Mouse (Mus musculus) brain, embryonic 18.5 days (tissue): ENCODE results near the gene Olfr1412.

Experiments used
- DNase-seq: peaks from one replicate; pipeline ENCODE4 v3.0.0-alpha.2; 2012; ENCODE audit warnings: low read depth, low spot score

Olfr1412 gene

DNA sequence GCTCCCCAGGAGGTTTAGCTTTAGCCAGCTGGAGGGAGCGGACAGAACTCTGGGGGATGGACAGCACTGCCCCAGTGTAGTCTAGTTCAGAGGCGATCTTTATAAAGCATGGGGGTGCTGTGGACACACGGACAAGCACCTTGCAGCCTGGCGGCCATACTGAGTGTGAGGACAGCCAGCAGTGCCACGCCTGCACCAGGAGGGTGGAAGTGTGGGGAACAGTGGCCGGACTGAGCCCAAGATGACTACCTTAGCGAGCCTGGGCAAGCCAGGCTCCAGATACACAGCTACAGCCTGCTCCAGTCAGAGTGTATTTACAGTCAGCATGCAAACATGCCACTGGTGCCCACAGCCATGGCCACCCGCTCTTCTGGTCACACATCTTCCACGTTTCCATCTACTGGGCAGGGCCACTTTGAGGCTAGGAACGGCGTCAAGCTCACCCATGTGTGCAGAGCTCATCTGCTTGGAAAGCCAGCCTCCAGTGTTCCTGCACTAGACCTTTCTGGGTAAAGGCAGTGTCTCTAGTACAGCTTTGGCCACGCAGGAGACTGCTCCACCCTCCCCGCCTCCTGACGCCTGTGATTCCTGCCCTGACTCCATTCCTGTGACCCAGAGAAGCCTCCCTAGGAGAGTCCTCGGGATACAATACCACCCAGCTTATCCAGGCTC is 52.1 kb downstream of the Olfr1412 start:
- DNase-seq: no peak

DNA sequence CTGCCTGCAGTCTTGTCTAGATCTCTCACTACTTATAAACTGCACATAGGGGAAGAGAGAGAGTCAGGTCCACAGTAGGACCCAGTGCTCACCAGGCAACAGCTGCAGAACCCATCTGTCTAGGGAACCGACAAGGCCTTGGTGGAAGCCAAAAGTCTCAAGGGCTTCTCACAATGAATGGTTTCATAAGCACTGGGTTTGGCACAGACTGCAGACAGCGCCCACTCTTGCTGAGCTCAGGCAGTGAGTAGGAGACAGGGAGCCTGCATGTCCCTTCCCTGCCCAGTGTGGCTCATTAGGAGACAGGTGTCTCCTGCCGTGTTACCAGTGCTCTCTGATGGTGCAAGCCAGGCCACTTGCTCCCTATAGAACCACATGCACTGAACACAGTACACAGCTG is 52.6 kb downstream of the Olfr1412 start:
- no peak for DNase-seq

DNA sequence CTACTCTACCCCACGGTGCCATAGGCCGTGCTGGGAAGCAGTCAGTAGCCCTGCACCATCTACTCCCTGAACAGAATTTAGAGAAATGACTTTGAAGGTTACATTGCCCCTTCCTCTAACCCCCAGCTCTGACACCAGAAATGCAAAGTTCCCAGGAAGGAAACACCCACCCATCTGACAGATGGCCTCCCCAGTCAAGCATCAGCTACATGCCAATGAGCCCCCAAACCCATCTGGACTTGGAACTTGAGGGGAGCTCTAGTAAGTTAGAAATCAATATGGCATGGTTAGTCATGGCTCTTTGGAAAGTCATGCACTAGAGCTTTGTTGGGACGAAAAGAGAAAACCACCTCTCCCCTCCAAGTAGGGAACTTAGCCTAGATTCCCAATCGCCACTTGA is 53.2 kb downstream of the Olfr1412 start:
- no peak for DNase-seq

DNA sequence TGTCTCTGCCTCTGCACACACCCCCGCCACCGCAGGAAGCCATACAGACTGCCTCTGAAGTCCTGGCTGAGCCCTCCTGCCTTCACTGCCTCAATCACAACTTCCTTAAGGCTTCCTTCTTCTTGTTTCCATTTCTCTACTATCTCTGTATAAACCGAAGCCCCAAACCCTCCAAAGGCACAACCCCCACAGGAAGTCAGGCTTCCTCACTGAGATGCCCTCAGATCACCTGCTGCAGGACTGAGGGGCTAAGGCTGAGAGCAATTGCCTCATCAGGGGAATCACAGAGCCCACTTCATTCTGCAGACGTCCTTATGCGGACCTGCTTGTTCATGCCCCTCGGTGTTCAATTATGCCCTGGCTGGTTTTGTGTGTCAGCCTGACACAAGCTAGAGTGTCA is 54.8 kb downstream of the Olfr1412 start:
- DNase-seq: no peak
